Mouse (Mus musculus) MEL (cell line): Measurements from ENCODE around the gene Camta1. TPM values are rescaled to one million over a fixed set of nuclear protein-coding genes. Genes with fewer than 3 reads are reported as not detected.

Experiments
- DNase-seq: peaks from one replicate; pipeline ENCODE4 v3.0.0; 2011; ENCODE audit warnings: low read depth, low spot score
- H3K27ac ChIP-seq: 2 replicates; pipeline ENCODE4 v1.5.1; 2012; ENCODE audit warnings: low read depth, mild to moderate bottlenecking, control low read depth, low read length, moderate library complexity; ENCODE audit not compliant: control insufficient read depth
- H3K27me3 ChIP-seq, 2 experiments: fragments of 150-350 bp in 1 of 2; sonication (generic) in 1 of 2; 2 replicates each; pipeline ENCODE4 v1.6.1; 2012; ENCODE audit warnings: low read length in 2 of 2, mild to moderate bottlenecking in 2 of 2, improper control_type of control experiment in 1 of 2, moderate library complexity in 1 of 2; ENCODE audit not compliant: insufficient read depth in 2 of 2, control insufficient read depth in 1 of 2
- H3K36me3 ChIP-seq, 2 experiments: 2 replicates each; pipeline ENCODE4 v1.6.1; 2012 to 2014; ENCODE audit warnings: low read length in 2 of 2, improper control_type of control experiment in 1 of 2, inconsistent platforms in 1 of 2, mild to moderate bottlenecking in 1 of 2; ENCODE audit not compliant: insufficient read depth in 2 of 2, control insufficient read depth in 1 of 2
- H3K4me1 ChIP-seq, 2 experiments: fragments of 150-350 bp in 1 of 2; sonication (generic) in 1 of 2; 2 replicates each; pipeline ENCODE4 v1.6.1; 2012; ENCODE audit warnings: low read length in 2 of 2, improper control_type of control experiment in 1 of 2, mild to moderate bottlenecking in 1 of 2; ENCODE audit not compliant: insufficient read depth in 2 of 2, control insufficient read depth in 1 of 2
- H3K4me3 ChIP-seq, 2 experiments: fragments of 150-350 bp in 1 of 2; sonication (generic) in 1 of 2; 2 replicates each; pipeline ENCODE4 v1.5.1; 2012; ENCODE audit warnings: low read depth in 2 of 2, low read length in 2 of 2, mild to moderate bottlenecking in 2 of 2, moderate library complexity in 2 of 2, control low read depth in 1 of 2, improper control_type of control experiment in 1 of 2; ENCODE audit not compliant: control insufficient read depth in 1 of 2, insufficient read depth in 1 of 2
- H3K79me2 ChIP-seq: 2 replicates; pipeline ENCODE4 v1.6.1; 2012; ENCODE audit warnings: mild to moderate bottlenecking, low read length, moderate library complexity; ENCODE audit not compliant: control insufficient read depth, poor library complexity, insufficient read depth
- H3K9ac ChIP-seq: 2 replicates; pipeline ENCODE4 v1.6.1; 2012; ENCODE audit warnings: low read depth, mild to moderate bottlenecking, control low read depth, low read length, moderate library complexity; ENCODE audit not compliant: control insufficient read depth, poor library complexity, severe bottlenecking
- H3K9me3 ChIP-seq: fragments of 150-350 bp; sonication (generic); replicated peaks from 2 replicates; pipeline ENCODE4 v1.6.1; 2012; ENCODE audit warnings: mild to moderate bottlenecking, low read length, improper control_type of control experiment, moderate library complexity; ENCODE audit not compliant: insufficient read depth
- BHLHE40 ChIP-seq: IDR thresholded peaks from 2 replicates; pipeline ENCODE4 v1.6.1; 2012; ENCODE audit warnings: low read depth, mild to moderate bottlenecking, inconsistent platforms, low read length, improper control_type of control experiment, borderline replicate concordance
- CHD1 ChIP-seq: IDR thresholded peaks from 2 replicates; pipeline ENCODE4 v1.6.1; 2012; ENCODE audit warnings: low read depth, mild to moderate bottlenecking, inconsistent platforms, low read length, improper control_type of control experiment
- CHD2 ChIP-seq: IDR thresholded peaks from 2 replicates; pipeline ENCODE4 v1.6.1; 2011; ENCODE audit warnings: low read length, improper control_type of control experiment
- CTCF ChIP-seq, 3 experiments: IDR thresholded peaks in 2 of 3; conservative IDR thresholded peaks in 1 of 3; 2 replicates each; pipeline ENCODE4 v1.5.1; 2011 to 2012; ENCODE audit warnings: low read length in 3 of 3, low read depth in 2 of 3, mild to moderate bottlenecking in 2 of 3, improper control_type of control experiment in 1 of 3, inconsistent platforms in 1 of 3, mixed read lengths in 1 of 3, moderate library complexity in 1 of 3; ENCODE audit not compliant: control insufficient read depth in 1 of 3, insufficient read depth in 1 of 3, poor library complexity in 1 of 3, severe bottlenecking in 1 of 3
- E2F4 ChIP-seq: IDR thresholded peaks from 2 replicates; pipeline ENCODE4 v1.6.1; 2011; ENCODE audit warnings: low read depth, low read length, improper control_type of control experiment, borderline replicate concordance
- ELF1 ChIP-seq: IDR thresholded peaks from 2 replicates; pipeline ENCODE4 v1.6.1; 2014; ENCODE audit warnings: low read depth, mild to moderate bottlenecking, inconsistent platforms, low read length, improper control_type of control experiment, moderate library complexity
- EP300 ChIP-seq, 2 experiments: IDR thresholded peaks; 2 replicates each; pipeline ENCODE4 v1.6.1; 2011; ENCODE audit warnings: improper control_type of control experiment in 2 of 2, low read length in 2 of 2, low read depth in 1 of 2, mild to moderate bottlenecking in 1 of 2
- GATA1 ChIP-seq: IDR thresholded peaks from 2 replicates; pipeline ENCODE4 v1.6.1; 2011; ENCODE audit warnings: low read depth, low read length, improper control_type of control experiment
- KAT2A ChIP-seq: conservative IDR thresholded peaks from 2 replicates; pipeline ENCODE4 v1.6.1; 2012; ENCODE audit warnings: low read depth, low read length, improper control_type of control experiment, inconsistent platforms
- MAFK ChIP-seq: IDR thresholded peaks from 2 replicates; pipeline ENCODE4 v1.6.1; 2011; ENCODE audit warnings: low read depth, mild to moderate bottlenecking, low read length, improper control_type of control experiment, borderline replicate concordance
- MAZ ChIP-seq: IDR thresholded peaks from 2 replicates; pipeline ENCODE4 v1.6.1; 2012; ENCODE audit warnings: low read depth, mild to moderate bottlenecking, inconsistent platforms, low read length, improper control_type of control experiment
- MXI1 ChIP-seq: IDR thresholded peaks from 2 replicates; pipeline ENCODE4 v1.6.1; 2011; ENCODE audit warnings: mild to moderate bottlenecking, low read depth, low read length, improper control_type of control experiment
- MYB ChIP-seq: IDR thresholded peaks from 2 replicates; pipeline ENCODE4 v1.6.1; 2011; ENCODE audit warnings: mild to moderate bottlenecking, low read depth, low read length, improper control_type of control experiment
- MYC ChIP-seq: IDR thresholded peaks from 2 replicates; pipeline ENCODE4 v1.6.1; 2011; ENCODE audit warnings: low read depth, mild to moderate bottlenecking, low read length, improper control_type of control experiment, moderate library complexity
- NRF1 ChIP-seq: IDR thresholded peaks from 2 replicates; pipeline ENCODE4 v1.6.1; 2014; ENCODE audit warnings: low read depth, mild to moderate bottlenecking, inconsistent platforms, low read length, improper control_type of control experiment, moderate library complexity; ENCODE audit not compliant: poor library complexity, insufficient read depth, severe bottlenecking
- POLR2A ChIP-seq, 2 experiments: IDR thresholded peaks; 2 replicates each; pipeline ENCODE4 v1.6.1; 2011 to 2012; ENCODE audit warnings: low read length in 2 of 2, mild to moderate bottlenecking in 2 of 2, control low read depth in 1 of 2, improper control_type of control experiment in 1 of 2, low read depth in 1 of 2, moderate library complexity in 1 of 2; ENCODE audit not compliant: control insufficient read depth in 1 of 2, insufficient read depth in 1 of 2, poor library complexity in 1 of 2
- POLR2AphosphoS2 ChIP-seq: IDR thresholded peaks from 2 replicates; pipeline ENCODE4 v1.6.1; 2011; ENCODE audit warnings: low read length, improper control_type of control experiment
- POLR2AphosphoS5 ChIP-seq: IDR thresholded peaks from 2 replicates; pipeline ENCODE4 v1.6.1; 2012; ENCODE audit warnings: low read depth, borderline replicate concordance, mild to moderate bottlenecking, inconsistent platforms, low read length, moderate library complexity, mixed read lengths
- SIN3A ChIP-seq: IDR thresholded peaks from 2 replicates; pipeline ENCODE4 v1.6.1; 2012; ENCODE audit warnings: low read length, improper control_type of control experiment, inconsistent platforms
- SMC3 ChIP-seq: IDR thresholded peaks from 2 replicates; pipeline ENCODE4 v1.6.1; 2011; ENCODE audit warnings: low read depth, low read length, improper control_type of control experiment
- TAL1 ChIP-seq: IDR thresholded peaks from 2 replicates; pipeline ENCODE4 v1.6.1; 2012; ENCODE audit warnings: mild to moderate bottlenecking, inconsistent platforms, low read length, moderate library complexity, mixed read lengths
- TBP ChIP-seq: IDR thresholded peaks from 2 replicates; pipeline ENCODE4 v1.8.0; 2011; ENCODE audit warnings: low read depth, low read length, improper control_type of control experiment
- USF1 ChIP-seq: IDR thresholded peaks from 2 replicates; pipeline ENCODE4 v1.6.1; 2014; ENCODE audit warnings: low read depth, mild to moderate bottlenecking, inconsistent platforms, low read length, improper control_type of control experiment, moderate library complexity
- USF2 ChIP-seq, 2 experiments: IDR thresholded peaks; 2 replicates each; pipeline ENCODE4 v1.6.1; 2011 to 2012; ENCODE audit warnings: improper control_type of control experiment in 2 of 2, low read length in 2 of 2, borderline replicate concordance in 1 of 2, inconsistent platforms in 1 of 2, low read depth in 1 of 2, mild to moderate bottlenecking in 1 of 2; ENCODE audit not compliant: insufficient read depth in 1 of 2
- ZC3H11A ChIP-seq: IDR thresholded peaks from 2 replicates; pipeline ENCODE4 v1.6.1; 2012; ENCODE audit warnings: low read depth, mild to moderate bottlenecking, inconsistent platforms, low read length, improper control_type of control experiment
- ZKSCAN1 ChIP-seq: IDR thresholded peaks from 2 replicates; pipeline ENCODE4 v1.6.1; 2012; ENCODE audit warnings: low read depth, mild to moderate bottlenecking, inconsistent platforms, low read length, improper control_type of control experiment, moderate library complexity
- polyA plus RNA-seq, 2 experiments: library from polyadenylated mRNA; stranded (reverse) in 1 of 2; unstranded in 1 of 2; fragments of >175 nt in 1 of 2; fragments of >200 nt in 1 of 2; gene quantifications; 2 replicates each; pipeline versions ENCODE4 v1.2.1 to v1.2.4; 2012; ENCODE audit warnings: low replicate concordance in 2 of 2, low read depth in 1 of 2; ENCODE audit not compliant: insufficient read length in 2 of 2, insufficient read depth in 1 of 2, missing spikeins in 1 of 2
- total RNA-seq: library from RNA; depleted of rRNA; stranded (reverse); fragments of 300-350 nt; gene quantifications from 2 replicates; pipeline ENCODE4 v1.2.3, GENCODE M21; 2012

The Camta1 gene
- total and polyA plus RNA-seq, 3 experiments, result 28.2 to 87.5 TPM; not detected in 1

- no peaks in the 10 kb centered on the region for H3K36me3 ChIP-seq
- no peaks in the 10 kb centered on the region for H3K79me2 ChIP-seq
- no peak for DNase-seq
- H3K9ac ChIP-seq, result no peak overlapping the region
- no peak overlapping the region for H3K27ac ChIP-seq
- no peaks in the 10 kb centered on the region for H3K4me1 ChIP-seq
- H3K9me3 ChIP-seq, result no peaks in the 10 kb centered on the region
- TF ChIP-seq CTCF (IDR thresholded peaks at IDR 0.05 in 2 of 3, conservative IDR thresholded peaks at IDR 0.05 in 1 of 3; ENCODE audit: control insufficient read depth in 1 of 3, insufficient read depth in 1 of 3, low read depth in 2 of 3, low read length in 3 of 3, poor library complexity in 1 of 3, severe bottlenecking in 1 of 3) (no peak), MXI1 (no peak), POLR2AphosphoS5 (no peak), BHLHE40 (no peak), ELF1 (no peak), MAZ (no peak), E2F4 (no peak), EP300 (IDR thresholded peaks at IDR 0.05; ENCODE audit: low read depth in 1 of 2, low read length in 2 of 2) (no peak), CHD1 (no peak), ZC3H11A (no peak), POLR2A (IDR thresholded peaks at IDR 0.05; ENCODE audit: control insufficient read depth in 1 of 2, insufficient read depth in 1 of 2, low read depth in 1 of 2, low read length in 2 of 2, poor library complexity in 1 of 2) (no peak), TAL1 (no peak), SMC3 (no peak), MYC (no peak)
- TF ChIP-seq, all 39 proteins: peak for 0
- Histone ChIP-seq H3K4me3 (no peak overlapping the region), H3K27me3 (no peaks in the 10 kb centered on the region)
Observed at GRCm38 (mm10) chr4:151753231-151753630, 108.4 kb downstream of the Camta1 start.

GRCm38 (mm10) chr4:151752551-151752950 is 109.1 kb downstream of the Camta1 start:
- H3K9me3 ChIP-seq, result no peaks in the 10 kb centered on the region
- no peak overlapping the region for H3K4me3 ChIP-seq
- no peak for TF ChIP-seq CTCF (IDR thresholded peaks at IDR 0.05 in 2 of 3, conservative IDR thresholded peaks at IDR 0.05 in 1 of 3; ENCODE audit: control insufficient read depth in 1 of 3, insufficient read depth in 1 of 3, low read depth in 2 of 3, low read length in 3 of 3, poor library complexity in 1 of 3, severe bottlenecking in 1 of 3)
- no peak for TF ChIP-seq ELF1
- TF ChIP-seq CHD2, result no peak
- TF ChIP-seq NRF1, result no peak
- no peak for TF ChIP-seq MAZ
- no peak for TF ChIP-seq USF2 (IDR thresholded peaks at IDR 0.05; ENCODE audit: borderline replicate concordance in 1 of 2, insufficient read depth in 1 of 2, low read depth in 1 of 2, low read length in 2 of 2)
- TF ChIP-seq SIN3A, result no peak
- no peak for TF ChIP-seq MAFK
- no peak for TF ChIP-seq POLR2AphosphoS2
- no peak for TF ChIP-seq KAT2A
- no peak for TF ChIP-seq BHLHE40
- no peak for TF ChIP-seq GATA1
- no peak for TF ChIP-seq TBP
- no peak for TF ChIP-seq ZKSCAN1
- TF ChIP-seq SMC3, result no peak
- no peak for TF ChIP-seq USF1
- no peak for TF ChIP-seq MYB
- H3K36me3 ChIP-seq, result no peaks in the 10 kb centered on the region
- no peaks in the 10 kb centered on the region for H3K27me3 ChIP-seq
- H3K79me2 ChIP-seq, result no peaks in the 10 kb centered on the region
- H3K27ac ChIP-seq, result no peak overlapping the region
- H3K4me1 ChIP-seq, result no peaks in the 10 kb centered on the region
- no peak for DNase-seq
- H3K9ac ChIP-seq, result no peak overlapping the region
